Mouse (Mus musculus) adipocyte (in vitro differentiated cells): Measurements from ENCODE around the gene Zfp579.

Source experiments
- DNase-seq: peaks from one replicate; pipeline ENCODE4 v3.0.0-alpha.2; 2016; ENCODE audit warnings: low spot score

Zfp579 gene

GRCm38 (mm10) chr7:4957361-4957760, 38.6 kb downstream of the Zfp579 start:
- DNase-seq, result no peak

GRCm38 (mm10) chr7:4953815-4954445, 42.0 kb downstream of the Zfp579 start:
- peak; percentile 77 for DNase-seq

- no peak for DNase-seq
Measured at GRCm38 (mm10) chr7:4950561-4951342, 45.2 kb downstream of the Zfp579 start.

- DNase-seq, result no peak
Measured at GRCm38 (mm10) chr7:4948386-4948785, 47.6 kb downstream of the Zfp579 start.

GRCm38 (mm10) chr7:4947855-4948254, 48.1 kb downstream of the Zfp579 start:
- peak; percentile 77 for DNase-seq

- DNase-seq, result peak; percentile 92
Measured at GRCm38 (mm10) chr7:4943223-4943815, 52.6 kb downstream of the Zfp579 start.

GRCm38 (mm10) chr7:4942673-4943072, 53.3 kb downstream of the Zfp579 start:
- DNase-seq, result no peak

GRCm38 (mm10) chr7:4940068-4940479, 55.9 kb downstream of the Zfp579 start:
- peak; percentile 79 for DNase-seq

- peak; percentile 52 for DNase-seq
Measured at GRCm38 (mm10) chr7:4938456-4938855, 57.5 kb downstream of the Zfp579 start.

- DNase-seq, result no peak
Measured at GRCm38 (mm10) chr7:4937392-4937791, 58.6 kb downstream of the Zfp579 start.

- DNase-seq, result no peak
Measured at GRCm38 (mm10) chr7:4936832-4937231, 59.1 kb downstream of the Zfp579 start.

- DNase-seq, result no peak
Measured at GRCm38 (mm10) chr7:4934160-4934914, 61.6 kb downstream of the Zfp579 start.
